Mouse (Mus musculus) layer of hippocampus, adult 2 months (tissue): ENCODE measurements at regions not wholly inside any gene's neighbourhood (a gene's known extent, or its start where the extent isn't known, plus 50 kb on each side); places are given as distances from the start of the nearest gene placed in this dataset.
A peak's percentile ranks its signal among the peaks of the same experiment; 100 is the strongest.

Experiments
- DNase-seq, 2 experiments: peaks; one replicate each; pipeline ENCODE4 v3.0.0; 2022; ENCODE audit warnings: low spot score in 2 of 2
- H3K27ac ChIP-seq: fragments of 200-600 bp; 2 replicates; pipeline ENCODE4 v1.8.1; 2022
- H3K4me3 ChIP-seq: fragments of 200-600 bp; 2 replicates; pipeline ENCODE4 v1.8.1; 2022; ENCODE audit warnings: mild to moderate bottlenecking
- CTCF ChIP-seq: fragments of 200-600 bp; conservative IDR thresholded peaks from 2 replicates; pipeline ENCODE4 v1.8.1; 2022; ENCODE audit warnings: antibody characterized with exemption, mild to moderate bottlenecking, moderate library complexity

DNA sequence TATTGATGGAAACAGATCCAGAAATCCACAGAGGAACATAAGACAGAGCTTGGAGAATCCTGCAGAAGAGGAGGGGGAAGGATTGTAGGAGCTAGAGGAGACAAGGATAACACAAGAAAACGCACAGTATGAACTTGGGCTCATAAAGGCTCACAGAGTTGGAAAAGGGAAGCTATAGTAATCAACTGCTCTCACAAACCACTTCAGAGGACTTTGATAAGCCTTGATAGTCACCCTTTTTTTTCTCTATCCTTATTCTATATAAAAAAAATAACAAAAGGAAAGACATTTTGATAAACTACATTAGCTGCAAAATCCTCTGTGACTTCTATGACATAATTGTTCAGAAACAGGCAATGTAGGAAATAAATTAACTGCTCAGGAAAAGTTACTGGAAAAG is 355.4 kb upstream of the Ndst4 start:
- no peak for DNase-seq
- TF ChIP-seq CTCF, result no peak
- Histone ChIP-seq H3K27ac (no peak overlapping the region), H3K4me3 (no peak overlapping the region)

DNA sequence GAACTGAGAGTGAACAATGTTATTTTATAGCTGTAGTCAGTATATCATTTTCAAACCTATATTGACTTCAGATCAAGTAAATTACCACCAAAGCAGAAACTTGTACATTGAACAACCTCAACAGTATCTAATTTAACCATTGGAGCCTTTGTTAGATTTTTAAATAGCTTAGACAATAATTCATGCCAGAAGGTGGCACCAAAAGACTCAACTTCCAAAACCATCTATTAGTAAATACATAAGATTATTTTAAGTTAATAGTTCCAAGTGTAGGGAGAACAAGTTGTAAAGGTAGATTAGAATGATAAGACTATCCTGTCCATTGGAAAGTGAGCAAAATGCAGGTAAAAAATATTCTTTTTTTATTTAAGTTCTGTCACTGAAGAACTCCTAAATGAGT is 354.2 kb upstream of the Ndst4 start:
- no peak overlapping the region for H3K4me3 ChIP-seq
- peak; percentile 57 for TF ChIP-seq CTCF
- DNase-seq, result no peak
- no peak overlapping the region for H3K27ac ChIP-seq

DNA sequence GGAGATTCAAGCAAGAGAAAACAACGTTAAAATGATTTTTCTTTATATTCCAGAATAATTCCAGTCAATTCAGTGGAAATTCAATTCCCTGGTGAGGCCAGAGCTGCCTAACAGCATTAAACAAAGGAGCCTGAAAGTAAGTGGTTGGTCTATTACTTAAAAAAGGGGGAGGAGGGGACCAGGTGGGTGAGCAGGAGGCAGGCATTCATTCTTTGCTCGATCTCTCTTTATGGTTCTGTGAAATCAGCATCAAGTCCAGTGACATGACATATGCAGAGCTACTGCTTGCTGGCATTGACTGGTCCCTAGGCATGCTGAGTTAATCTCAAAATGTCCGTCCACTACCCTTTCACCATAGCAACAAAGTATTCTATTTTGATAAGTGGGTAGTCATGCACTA is 351.0 kb upstream of the Ndst4 start:
- H3K27ac ChIP-seq, result no peak overlapping the region
- DNase-seq, result no peak
- TF ChIP-seq CTCF, result no peak
- no peak overlapping the region for H3K4me3 ChIP-seq

DNA sequence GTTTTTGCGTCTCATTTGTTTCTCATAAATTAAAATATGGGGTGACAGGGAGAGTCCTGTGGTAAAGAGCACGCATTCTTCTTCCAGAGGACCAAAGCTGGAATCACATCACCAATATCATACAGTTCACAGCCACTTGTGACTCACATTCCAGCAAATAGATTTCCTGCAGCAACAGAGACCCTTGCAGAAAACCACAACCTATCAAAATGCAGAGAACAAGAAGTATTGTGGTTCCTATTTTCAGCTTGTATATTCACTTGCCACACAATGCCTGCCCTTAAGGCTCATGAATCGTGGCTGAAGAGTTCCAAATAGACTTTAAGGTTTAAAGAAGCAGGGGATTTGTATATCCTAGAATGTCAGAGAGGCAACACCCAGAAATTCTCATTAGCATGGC is 331.2 kb upstream of the Ndst4 start:
- Histone ChIP-seq H3K4me3 (no peak overlapping the region), H3K27ac (no peak overlapping the region)
- DNase-seq, result no peak
- no peak for TF ChIP-seq CTCF

DNA sequence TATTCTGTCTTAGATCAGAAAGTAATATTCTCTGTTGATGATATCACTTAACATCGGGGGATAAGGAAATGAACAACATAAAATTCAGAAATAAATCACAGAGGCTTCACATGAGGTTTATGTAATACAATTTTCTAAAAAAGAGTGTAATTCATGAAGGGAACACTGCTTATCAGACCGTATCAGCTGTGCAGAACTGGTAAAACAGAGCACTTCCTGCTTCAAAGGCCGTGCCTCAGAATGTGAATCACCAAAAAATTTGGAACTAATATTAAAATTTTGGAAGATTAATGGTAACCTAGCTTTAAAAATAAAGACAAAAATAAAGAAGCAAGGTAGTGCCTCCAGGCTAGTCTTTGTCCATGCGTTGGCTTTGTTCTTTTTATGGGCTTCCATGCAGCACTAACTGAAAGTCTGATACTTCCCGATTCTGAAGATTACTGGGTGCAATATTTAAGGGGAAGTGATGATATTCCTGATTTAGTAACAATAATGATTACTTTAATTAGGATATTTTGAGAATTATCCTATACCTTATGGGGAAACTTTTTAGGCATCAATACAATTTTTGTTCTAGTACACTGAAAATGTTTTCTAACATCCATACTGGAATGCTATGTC is 310.8 kb upstream of the Ndst4 start:
- no peak for TF ChIP-seq CTCF
- DNase-seq, result no peak
- no peak overlapping the region for H3K27ac ChIP-seq
- no peak overlapping the region for H3K4me3 ChIP-seq
